Comparison of ENCODE assay signal across 12 mouse cellular contexts in the genomic region with DNA sequence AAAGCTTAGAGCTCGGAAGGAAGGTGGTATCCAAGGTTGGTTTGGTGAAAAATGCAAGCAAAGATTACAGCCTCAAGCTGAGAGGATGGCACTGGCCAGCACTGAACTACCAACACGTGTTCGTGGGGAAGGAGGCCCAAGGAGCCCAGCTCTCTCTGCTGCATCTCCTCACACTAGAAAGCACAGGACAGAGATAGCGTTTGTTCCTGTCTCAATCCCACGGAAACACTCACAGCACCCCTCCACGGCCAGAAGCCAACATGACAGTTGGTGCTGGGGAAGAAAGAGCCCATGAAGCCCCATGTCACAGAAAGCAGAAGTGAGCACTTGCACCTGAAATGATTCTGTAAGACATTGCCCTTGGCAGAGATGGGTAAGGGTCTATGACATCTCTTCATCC. TPM values are rescaled to one million over a fixed set of nuclear protein-coding genes. Genes with fewer than 3 reads are reported as not detected.
DNase-seq lines count a peak whose midpoint lies in the region; ATAC-seq and TF ChIP-seq lines count a peak whose summit lies in the region.
"Had no signal": no experiment of that assay in that cellular context is flagged by ENCODE, and none has a peak within 500 bp of the region (broad histone marks: within the 10 kb centered on the region; RNA-seq: fewer than 3 reads in every experiment).

No protein-coding gene starts in this region.

- no peak overlapping the region; the same call in 1 of the 2 replicates for H3K4me2 ChIP-seq in midbrain, embryonic 16.5 days (ENCODE audit: low read length)
- H3K4me2 ChIP-seq: heart, embryonic 12.5 days; limb, embryonic 12.5 days had no signal

- no peak for TF ChIP-seq POLR2A in bone marrow macrophage, adult 2 months (IDR thresholded peaks at IDR 0.05; ENCODE audit: borderline replicate concordance, low read depth, low read length)

- H3K4me1 ChIP-seq in bone marrow macrophage, adult 2 months (ENCODE audit: control insufficient read depth, insufficient read depth, low read length), result peaks cover 5% of the 10 kb centered on the region
- peaks cover 3% of the 10 kb centered on the region; the same call in 1 of the 2 replicates for H3K4me1 ChIP-seq in midbrain, embryonic 16.5 days (ENCODE audit: control insufficient read depth, insufficient read depth, low read length)
- H3K4me1 ChIP-seq: limb, embryonic 12.5 days had no signal

- peak; percentile 54 for ATAC-seq in granulocyte monocyte progenitor cell, adult 5-6 weeks (replicated peaks; ENCODE audit: poor library complexity, severe bottlenecking)
- peak; percentile 75 for ATAC-seq in neutrophil, adult 5-6 weeks (ENCODE audit: extremely low read depth, insufficient number of reproducible peaks, low FRiP score, poor library complexity, severe bottlenecking)
- ATAC-seq in midbrain, embryonic 16.5 days, result no peak

- no peaks in the 10 kb centered on the region for H3K27me3 ChIP-seq in midbrain, embryonic 16.5 days (ENCODE audit: control insufficient read depth, insufficient read depth, low read depth, low read length)
- H3K27me3 ChIP-seq: heart, embryonic 12.5 days; limb, embryonic 12.5 days had no signal

- no peaks in the 10 kb centered on the region for H3K36me3 ChIP-seq in midbrain, embryonic 16.5 days (ENCODE audit: control insufficient read depth, insufficient read depth, low read length)

- H3K27ac ChIP-seq in bone marrow macrophage, adult 2 months (ENCODE audit: insufficient read depth, low read depth, low read length), result peak overlapping the region; percentile 51
- no peak overlapping the region for H3K27ac ChIP-seq in midbrain, embryonic 16.5 days (ENCODE audit: low read length)
- H3K27ac ChIP-seq: limb, embryonic 12.5 days had no signal

- 46% methylated on average over 6 of the region's 6 CpGs for WGBS in midbrain, embryonic 16.5 days

- no peaks in the 10 kb centered on the region for H3K9me3 ChIP-seq in midbrain, embryonic 16.5 days (replicated peaks; ENCODE audit: control insufficient read depth, low read length, poor library complexity, severe bottlenecking)
- H3K9me3 ChIP-seq: heart, embryonic 12.5 days; limb, embryonic 12.5 days had no signal

- peak overlapping the region; percentile 38 for H3K4me3 ChIP-seq in bone marrow macrophage, adult 2 months (ENCODE audit: insufficient read depth, low read length)
- no peak overlapping the region for H3K4me3 ChIP-seq in midbrain, embryonic 16.5 days (ENCODE audit: low read depth, low read length)
- H3K4me3 ChIP-seq: heart, embryonic 12.5 days; limb, embryonic 12.5 days had no signal

- H3K9ac ChIP-seq in midbrain, embryonic 16.5 days (ENCODE audit: low read depth, low read length), result no peak overlapping the region
- H3K9ac ChIP-seq: heart, embryonic 12.5 days; limb, embryonic 12.5 days had no signal

- TF ChIP-seq CTCF in bone marrow macrophage, adult 2 months (IDR thresholded peaks at IDR 0.05; ENCODE audit: low read depth, low read length), result peak; percentile 28; the same call in 1 of the 2 replicates

- intact Hi-C loops in left cerebral cortex, postnatal 4 days (cut with DNase I), result no loop called here

- peak; percentile 44 for DNase-seq in left cerebral cortex, postnatal 4 days
- DNase-seq in left cerebral cortex, adult 8-10 months (ENCODE audit: low spot score in 2 of 2), result no peak
- DNase-seq in layer of hippocampus, postnatal 10 days (ENCODE audit: low spot score in 2 of 2), result no peak
- no peak for DNase-seq in kidney, postnatal 25 days
- DNase-seq: adrenal gland, adult 8-10 months; kidney, adult 8-10 months had no signal

RNA-seq across cellular contexts. Expression of a gene that starts 37.4 kb away (rescaled TPM):
- not detected for total RNA-seq in left cerebral cortex, postnatal 4 days (2021)
- total RNA-seq in left cerebral cortex, adult 8-10 months (2022), result under 1 TPM in 1 of 4 experiments, not detected in 3; 0.11 TPM
- not detected in 2 replicates for polyA plus RNA-seq in bone marrow macrophage, adult 2 months (2012; ENCODE audit: insufficient read depth, insufficient read length, missing spikeins)
- total RNA-seq in granulocyte monocyte progenitor cell, adult 5-6 weeks (2014; fragmentation: Nextera tagmentation), result 41.1 and 69.5 TPM in 2 replicates
- 53.2 and 60.5 TPM in 2 replicates for total RNA-seq in granulocyte monocyte progenitor cell, adult 5-6 weeks (2017)
- total RNA-seq in neutrophil, adult 5-6 weeks (2017), result 0.37 and 0.81 TPM in 2 replicates
- not detected in 2 replicates for polyA plus RNA-seq in midbrain, embryonic 16.5 days (2015; fragmentation: Nextera tagmentation; extraction: Ambion mirVana)
- under 1 TPM in 1 of 2 experiments, not detected in 1; 0.11 TPM for total RNA-seq in layer of hippocampus, postnatal 10 days (2021)

Comparison
In these comparisons a context has a peak if more than half of its experiments do, and no peak if none do; other contexts are left out.
1. RNA of a gene that starts 37.4 kb away (total RNA-seq): 41.1 to 69.5 TPM in granulocyte monocyte progenitor cell, adult 5-6 weeks; 0.37 to 0.81 TPM in neutrophil, adult 5-6 weeks, 0.11 TPM in layer of hippocampus, postnatal 10 days, 0.11 TPM in left cerebral cortex, adult 8-10 months and not detected in left cerebral cortex, postnatal 4 days; every median in the first group is over 10 times any median in the second.